Mouse (Mus musculus): Measurements from ENCODE around the gene Kcns1. TPM values are rescaled to one million over a fixed set of nuclear protein-coding genes. Genes with fewer than 3 reads are reported as not detected.

Kcns1 gene
- polyA plus RNA-seq, 1 experiment, result 0.36 TPM

- Histone ChIP-seq H3K36me3 (ENCODE audit: control insufficient read depth, insufficient read depth, low read length) (0 out of 2 replicates have a peak, but pooled peaks cover 3% of the 10 kb centered on the region), H3K4me1 (ENCODE audit: control insufficient read depth, insufficient read depth, low read length) (no peaks in the 10 kb centered on the region), H3K4me3 (ENCODE audit: insufficient read depth, low read depth, low read length) (no peak overlapping the region), H3K27me3 (replicated peaks; ENCODE audit: control insufficient read depth, insufficient read depth, low read length) (no peaks in the 10 kb centered on the region), H3K27ac (ENCODE audit: insufficient read depth, low read depth, low read length) (no peak overlapping the region)
- WGBS, result 85% methylated on average over 7 of the region's 7 CpGs
- no peak for DNase-seq
- no peak for TF ChIP-seq POLR2A (IDR thresholded peaks at IDR 0.05; ENCODE audit: low read depth, low read length)
- no peak for TF ChIP-seq CTCF (conservative IDR thresholded peaks at IDR 0.05; ENCODE audit: insufficient read depth, insufficient read length, low read depth, low read length)
These were observed 14.8 kb downstream of the Kcns1 start for GRCm38 (mm10) chr2:164156158-164156557.

- no peak for TF ChIP-seq POLR2A (IDR thresholded peaks at IDR 0.05; ENCODE audit: low read depth, low read length)
- no peak for TF ChIP-seq CTCF (conservative IDR thresholded peaks at IDR 0.05; ENCODE audit: insufficient read depth, insufficient read length, low read depth, low read length)
- 79% methylated on average over 10 of the region's 10 CpGs for WGBS
- 0 out of 2 replicates have a peak, but pooled peaks cover 3% of the 10 kb centered on the region for H3K36me3 ChIP-seq (ENCODE audit: control insufficient read depth, insufficient read depth, low read length)
- no peaks in the 10 kb centered on the region for H3K27me3 ChIP-seq (replicated peaks; ENCODE audit: control insufficient read depth, insufficient read depth, low read length)
- no peaks in the 10 kb centered on the region for H3K4me1 ChIP-seq (ENCODE audit: control insufficient read depth, insufficient read depth, low read length)
- H3K4me3 ChIP-seq (ENCODE audit: insufficient read depth, low read depth, low read length), result no peak overlapping the region
- no peak overlapping the region for H3K27ac ChIP-seq (ENCODE audit: insufficient read depth, low read depth, low read length)
- no peak for DNase-seq
These were observed 16.9 kb downstream of the Kcns1 start for GRCm38 (mm10) chr2:164154007-164154406.

- H3K4me1 ChIP-seq (ENCODE audit: control insufficient read depth, insufficient read depth, low read length), result no peaks in the 10 kb centered on the region
- TF ChIP-seq CTCF (conservative IDR thresholded peaks at IDR 0.05; ENCODE audit: insufficient read depth, insufficient read length, low read depth, low read length), result no peak
- TF ChIP-seq POLR2A (IDR thresholded peaks at IDR 0.05; ENCODE audit: low read depth, low read length), result no peak
- 93% methylated on average over 11 of the region's 11 CpGs for WGBS
- no peak overlapping the region for H3K27ac ChIP-seq (ENCODE audit: insufficient read depth, low read depth, low read length)
- H3K27me3 ChIP-seq (replicated peaks; ENCODE audit: control insufficient read depth, insufficient read depth, low read length), result no peaks in the 10 kb centered on the region
- DNase-seq, result no peak
- 0 out of 2 replicates have a peak, but pooled peaks cover 3% of the 10 kb centered on the region for H3K36me3 ChIP-seq (ENCODE audit: control insufficient read depth, insufficient read depth, low read length)
- H3K4me3 ChIP-seq (ENCODE audit: insufficient read depth, low read depth, low read length), result no peak overlapping the region
These were observed 18.6 kb downstream of the Kcns1 start for GRCm38 (mm10) chr2:164152341-164152740.

DNA sequence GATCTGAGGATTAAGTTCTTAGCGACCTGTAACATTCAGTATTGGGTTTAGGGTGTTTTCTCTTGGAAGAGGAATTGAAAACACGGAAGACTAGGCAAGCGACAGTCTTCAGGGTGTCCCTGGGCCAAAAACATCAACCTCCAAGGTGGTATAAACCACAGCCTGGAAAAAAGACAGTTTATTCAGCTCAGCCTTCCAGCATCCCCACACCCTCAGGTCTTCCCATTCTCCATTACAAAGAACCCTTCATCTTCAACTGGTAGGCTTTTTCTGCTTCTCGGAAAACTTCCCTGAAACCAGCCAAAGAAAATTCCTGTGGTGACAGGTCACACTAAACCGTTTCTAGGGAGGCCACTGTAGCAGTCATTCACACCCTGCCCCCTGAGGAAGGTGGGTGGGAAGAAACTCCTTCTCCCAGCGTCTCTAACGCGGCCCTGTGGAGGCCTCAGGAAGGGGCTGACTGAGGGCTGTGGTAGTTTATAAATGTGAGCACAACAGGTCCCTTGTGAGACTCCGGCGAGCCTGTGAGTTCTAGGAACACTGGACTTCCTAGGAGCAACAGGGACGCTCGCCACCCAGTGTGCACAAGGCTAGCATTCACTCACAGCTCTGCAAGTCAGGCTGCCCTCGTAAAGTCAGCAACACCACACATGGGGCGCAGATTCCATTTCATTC is 20.7 kb downstream of the Kcns1 start:
- 73% methylated on average over 14 of the region's 14 CpGs for WGBS
- TF ChIP-seq POLR2A (IDR thresholded peaks at IDR 0.05; ENCODE audit: low read depth, low read length), result no peak
- no peak for TF ChIP-seq CTCF (conservative IDR thresholded peaks at IDR 0.05; ENCODE audit: insufficient read depth, insufficient read length, low read depth, low read length)
- no peaks in the 10 kb centered on the region for H3K4me1 ChIP-seq (ENCODE audit: control insufficient read depth, insufficient read depth, low read length)
- DNase-seq, result no peak
- no peaks in the 10 kb centered on the region for H3K27me3 ChIP-seq (replicated peaks; ENCODE audit: control insufficient read depth, insufficient read depth, low read length)
- H3K27ac ChIP-seq (ENCODE audit: insufficient read depth, low read depth, low read length), result no peak overlapping the region
- no peak overlapping the region for H3K4me3 ChIP-seq (ENCODE audit: insufficient read depth, low read depth, low read length)
- H3K36me3 ChIP-seq (ENCODE audit: control insufficient read depth, insufficient read depth, low read length), result 0 out of 2 replicates have a peak, but pooled peaks cover 3% of the 10 kb centered on the region

DNA sequence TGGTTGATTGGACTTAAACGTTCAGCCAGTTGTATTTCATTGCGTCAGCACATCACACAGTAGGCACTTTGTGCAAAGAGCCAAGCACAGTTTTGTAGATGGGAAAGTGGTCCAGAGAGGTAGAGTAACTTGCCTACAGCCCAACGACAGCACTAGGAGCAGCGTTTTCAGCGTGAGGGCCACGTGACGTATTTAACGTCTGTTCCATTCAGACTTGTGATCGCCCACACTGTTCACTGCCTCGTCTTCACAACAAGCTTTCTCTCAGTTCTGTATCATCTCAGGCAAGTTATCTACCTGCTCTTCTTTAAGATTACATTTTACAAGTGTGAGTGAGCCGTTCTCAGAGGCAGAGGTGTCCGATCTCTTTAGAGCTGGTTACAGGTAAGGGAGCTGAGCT is 24.4 kb downstream of the Kcns1 start:
- DNase-seq, result no peak
- H3K27ac ChIP-seq (ENCODE audit: insufficient read depth, low read depth, low read length), result no peak overlapping the region
- H3K36me3 ChIP-seq (ENCODE audit: control insufficient read depth, insufficient read depth, low read length), result no peaks in the 10 kb centered on the region
- peaks cover 3% of the 10 kb centered on the region for H3K4me1 ChIP-seq (ENCODE audit: control insufficient read depth, insufficient read depth, low read length)
- WGBS, result 94% methylated on average over 12 of the region's 12 CpGs
- H3K4me3 ChIP-seq (ENCODE audit: insufficient read depth, low read depth, low read length), result no peak overlapping the region
- TF ChIP-seq POLR2A (IDR thresholded peaks at IDR 0.05; ENCODE audit: low read depth, low read length), result no peak
- TF ChIP-seq CTCF (conservative IDR thresholded peaks at IDR 0.05; ENCODE audit: insufficient read depth, insufficient read length, low read depth, low read length), result no peak
- H3K27me3 ChIP-seq (replicated peaks; ENCODE audit: control insufficient read depth, insufficient read depth, low read length), result no peaks in the 10 kb centered on the region

DNA sequence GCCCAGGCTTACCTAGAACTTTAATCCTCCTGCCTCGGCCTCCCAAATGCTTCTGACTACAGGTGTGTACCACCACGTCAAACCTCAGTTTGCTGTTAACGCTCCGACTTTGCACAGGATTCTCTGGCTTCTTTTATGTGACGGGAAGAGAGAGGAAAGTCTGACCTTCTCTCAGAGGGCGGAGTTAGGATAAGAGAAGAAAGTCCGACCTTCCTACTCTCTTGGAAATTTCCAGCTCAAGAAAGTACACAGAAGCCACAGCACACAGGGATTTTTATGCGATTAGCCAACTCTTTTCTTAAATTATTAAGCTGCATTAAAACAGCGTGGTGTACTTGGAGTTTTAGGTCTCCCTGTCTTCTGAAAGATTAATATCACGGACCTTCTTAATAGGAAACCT is 26.4 kb downstream of the Kcns1 start:
- no peaks in the 10 kb centered on the region for H3K27me3 ChIP-seq (replicated peaks; ENCODE audit: control insufficient read depth, insufficient read depth, low read length)
- peak; percentile 54 for DNase-seq
- H3K4me3 ChIP-seq (ENCODE audit: insufficient read depth, low read depth, low read length), result no peak overlapping the region
- peaks cover 3% of the 10 kb centered on the region for H3K4me1 ChIP-seq (ENCODE audit: control insufficient read depth, insufficient read depth, low read length)
- 32% methylated on average over 10 of the region's 10 CpGs for WGBS
- H3K27ac ChIP-seq (ENCODE audit: insufficient read depth, low read depth, low read length), result peak overlapping the region; percentile 84
- TF ChIP-seq CTCF (conservative IDR thresholded peaks at IDR 0.05; ENCODE audit: insufficient read depth, insufficient read length, low read depth, low read length) (no peak), POLR2A (IDR thresholded peaks at IDR 0.05; ENCODE audit: low read depth, low read length) (no peak)
- H3K36me3 ChIP-seq (ENCODE audit: control insufficient read depth, insufficient read depth, low read length), result no peaks in the 10 kb centered on the region

GRCm38 (mm10) chr2:164144025-164144424 is 26.9 kb downstream of the Kcns1 start:
- Histone ChIP-seq H3K4me1 (ENCODE audit: control insufficient read depth, insufficient read depth, low read length) (peaks cover 3% of the 10 kb centered on the region), H3K27me3 (replicated peaks; ENCODE audit: control insufficient read depth, insufficient read depth, low read length) (no peaks in the 10 kb centered on the region), H3K36me3 (ENCODE audit: control insufficient read depth, insufficient read depth, low read length) (no peaks in the 10 kb centered on the region), H3K27ac (ENCODE audit: insufficient read depth, low read depth, low read length) (peak overlapping the region; percentile 84), H3K4me3 (ENCODE audit: insufficient read depth, low read depth, low read length) (no peak overlapping the region)
- 27% methylated on average over 6 of the region's 6 CpGs for WGBS
- peak; percentile 50 for DNase-seq
- TF ChIP-seq POLR2A (IDR thresholded peaks at IDR 0.05; ENCODE audit: low read depth, low read length), result no peak
- no peak for TF ChIP-seq CTCF (conservative IDR thresholded peaks at IDR 0.05; ENCODE audit: insufficient read depth, insufficient read length, low read depth, low read length)

Measured in kidney, adult 2 months (tissue).